Mouse (Mus musculus) heart, postnatal 0 days (tissue): ENCODE data around the gene Nisch. TPM values are rescaled to one million over a fixed set of nuclear protein-coding genes. Genes with fewer than 3 reads are reported as not detected.

Experiments
- ATAC-seq: fragments of 200-750 bp; cut with Nextera tagmentation; 2 replicates; pipeline ENCODE4 v1.8.0; 2017; ENCODE audit warnings: low read depth, moderate number of reproducible peaks, moderate library complexity; ENCODE audit not compliant: insufficient read depth
- DNase-seq: peaks from one replicate; pipeline ENCODE4 v3.0.0-alpha.2; 2016; ENCODE audit warnings: low spot score
- H3K27ac ChIP-seq: fragments of 300-500 bp; sonication (generic); 2 replicates; pipeline ENCODE4 v1.5.1; 2014; ENCODE audit warnings: low read depth, mild to moderate bottlenecking
- H3K27me3 ChIP-seq: fragments of 300-500 bp; sonication (generic); 2 replicates; pipeline ENCODE4 v1.6.1; 2014; ENCODE audit warnings: low read length, mixed read lengths; ENCODE audit not compliant: control insufficient read depth, insufficient read depth
- H3K36me3 ChIP-seq: fragments of 300-500 bp; sonication (generic); replicated peaks from 2 replicates; pipeline ENCODE4 v1.6.1; 2014; ENCODE audit warnings: low read length, mixed read lengths; ENCODE audit not compliant: control insufficient read depth, insufficient read depth
- H3K4me1 ChIP-seq: fragments of 300-500 bp; sonication (generic); 2 replicates; pipeline ENCODE4 v1.6.1; 2014; ENCODE audit warnings: antibody characterized with exemption; ENCODE audit not compliant: control insufficient read depth, insufficient read depth
- H3K4me2 ChIP-seq: fragments of 300-500 bp; sonication (generic); 2 replicates; pipeline ENCODE4 v1.6.1; 2014; ENCODE audit warnings: low read depth, mild to moderate bottlenecking, low read length, moderate library complexity
- H3K4me3 ChIP-seq: fragments of 300-500 bp; sonication (generic); 2 replicates; pipeline ENCODE4 v1.5.1; 2014; ENCODE audit warnings: low read depth, low read length
- H3K9ac ChIP-seq: fragments of 300-500 bp; sonication (generic); replicated peaks from 2 replicates; pipeline ENCODE4 v1.6.1; 2014; ENCODE audit warnings: low read depth, low read length, mixed read lengths
- H3K9me3 ChIP-seq: fragments of 300-500 bp; sonication (generic); replicated peaks from 2 replicates; pipeline ENCODE4 v1.6.1; 2016; ENCODE audit warnings: low read length; ENCODE audit not compliant: control insufficient read depth
- CTCF ChIP-seq: IDR thresholded peaks from 2 replicates; pipeline ENCODE4 v1.5.1; 2016; ENCODE audit warnings: antibody characterized with exemption, control low read depth, low read depth
- EP300 ChIP-seq: IDR thresholded peaks from 2 replicates; pipeline ENCODE4 v1.6.1; 2016; ENCODE audit warnings: antibody characterized with exemption, low read depth
- WGBS: fragments of 180-500 bp; shearing (Covaris S2); extraction: QIAGEN DNeasy Blood & Tissue Kit; methylation state at CpG from one replicate; pipeline ENCODE4 v1.1.7; 2014; 5-methylcytosine and 5-hydroxymethylcytosine counted together
- polyA plus RNA-seq: library from polyadenylated mRNA; unstranded; fragments of >200 nt; fragmentation: Nextera tagmentation; extraction: Ambion mirVana; gene quantifications from 2 replicates; pipeline ENCODE4 v1.2.1, GENCODE M21; 2015
- total RNA-seq: library from RNA; depleted of rRNA; stranded (reverse); fragments of >200 nt; gene quantifications from 2 replicates; pipeline ENCODE4 v1.2.3, GENCODE M21; 2014; ENCODE audit warnings: low replicate concordance; rRNA removed

Gene Nisch
- 292 and 338 TPM in 2 replicates for total RNA-seq
- polyA plus RNA-seq = 162 and 171 TPM in 2 replicates

DNA sequence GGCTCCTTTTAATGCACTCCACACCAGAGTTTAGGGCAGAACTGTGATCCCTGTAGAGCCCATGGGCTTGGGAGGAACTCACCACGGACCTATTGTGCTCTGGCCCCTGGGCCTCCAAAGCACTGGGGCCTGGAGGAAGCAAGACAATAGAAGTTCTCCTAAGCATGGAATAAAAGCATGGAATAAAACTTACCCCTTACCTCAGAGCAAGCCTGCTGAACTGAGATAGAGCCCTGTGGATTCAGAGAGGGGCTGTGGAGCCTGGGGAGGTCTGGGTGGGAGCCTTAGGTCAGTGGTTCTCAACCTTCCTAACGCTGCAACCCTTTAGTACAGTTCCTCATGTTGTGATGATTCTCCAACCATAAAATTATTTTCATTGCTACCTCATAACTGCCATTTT lies at the start of gene Nisch:
TSS of gene Nisch (minus strand) at position 101 of the 400 bp plus-strand sequence.
- whole genome bisulfite sequencing = 55% methylated on average over 2 of the region's 2 CpGs
- peak within 1 kb of the TSS; percentile 17; the same call in 1 of the 2 replicates for H3K4me3 ChIP-seq

DNA sequence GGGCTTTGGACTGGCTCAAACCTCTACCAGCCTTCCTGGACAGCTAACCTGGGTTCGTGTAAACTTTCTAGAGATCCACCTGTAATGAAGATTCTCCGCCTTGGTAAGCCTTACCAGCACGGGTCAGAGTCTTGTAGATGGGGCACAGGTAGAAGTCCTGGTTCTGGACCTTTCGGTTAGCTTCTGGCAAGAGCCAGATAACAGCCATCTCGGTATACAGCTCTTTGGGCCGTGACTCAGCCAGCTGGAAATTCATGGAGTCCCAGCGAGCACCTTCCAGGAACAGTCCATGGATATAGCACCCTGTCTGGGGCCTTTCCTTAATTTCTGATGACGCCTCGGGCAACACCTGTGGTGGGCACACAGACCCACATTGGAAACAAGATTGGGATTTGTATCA lies 44.2 kb upstream of the Nisch start:
- H3K36me3 ChIP-seq = peaks cover 62% of the 10 kb centered on the region
- no peak overlapping the region for H3K4me2 ChIP-seq
- no peak for TF ChIP-seq CTCF
- no peak for TF ChIP-seq EP300
- H3K4me1 ChIP-seq = no peaks in the 10 kb centered on the region
- ATAC-seq = no peak
- 92% methylated on average over 9 of the region's 9 CpGs for WGBS
- H3K4me3 ChIP-seq = no peak overlapping the region
- H3K9ac ChIP-seq = no peak overlapping the region
- DNase-seq = no peak
- no peaks in the 10 kb centered on the region for H3K27me3 ChIP-seq
- no peak overlapping the region for H3K27ac ChIP-seq
- H3K9me3 ChIP-seq = no peaks in the 10 kb centered on the region

More for the DNA sequence above, at the start of gene Nisch:
- peak within 1 kb of the TSS; percentile 28; the same call in 1 of the 2 replicates for H3K4me2 ChIP-seq
- no peak for DNase-seq
- no peak for ATAC-seq
- no peaks in the 10 kb centered on the region for H3K9me3 ChIP-seq
- peaks cover 6% of the 10 kb centered on the region; the same call in 1 of the 2 replicates for H3K36me3 ChIP-seq
- H3K9ac ChIP-seq = 0 out of 2 replicates have a peak within 1 kb of the TSS, but pooled peaks have one; percentile 23
- no peaks in the 10 kb centered on the region for H3K27me3 ChIP-seq
- H3K4me1 ChIP-seq = peaks cover 19% of the 10 kb centered on the region
- no peak for TF ChIP-seq EP300
- TF ChIP-seq CTCF = no peak
- peak within 1 kb of the TSS; percentile 49; the same call in 1 of the 2 replicates for H3K27ac ChIP-seq

DNA sequence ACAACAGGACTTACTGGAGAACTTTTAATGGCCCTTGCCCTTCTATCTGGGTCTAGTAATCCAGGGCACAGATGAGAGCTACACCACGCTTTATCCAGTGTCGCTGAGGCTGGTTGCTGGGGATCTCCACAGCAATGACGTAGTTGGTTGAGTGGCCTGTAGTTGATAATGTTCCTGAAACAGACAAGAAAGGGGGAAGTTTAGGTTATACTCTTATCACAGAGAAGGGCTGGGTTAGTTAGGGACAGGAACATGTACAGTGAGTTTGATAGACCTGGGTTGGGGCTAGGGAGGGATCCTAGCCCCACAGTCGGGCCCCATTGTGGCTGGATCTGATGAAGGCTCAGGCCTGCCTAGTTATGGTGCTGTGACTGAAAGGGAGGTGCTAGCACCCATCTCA lies 43.6 kb upstream of the Nisch start:
- 90% methylated on average over 4 of the region's 4 CpGs for WGBS
- no peak for DNase-seq
- H3K4me3 ChIP-seq = no peak overlapping the region
- ATAC-seq = no peak
- TF ChIP-seq CTCF = no peak
- no peak for TF ChIP-seq EP300
- H3K27ac ChIP-seq = no peak overlapping the region
- no peak overlapping the region for H3K9ac ChIP-seq
- H3K36me3 ChIP-seq = peaks cover 67% of the 10 kb centered on the region
- H3K27me3 ChIP-seq = no peaks in the 10 kb centered on the region
- H3K4me1 ChIP-seq = no peaks in the 10 kb centered on the region
- no peaks in the 10 kb centered on the region for H3K9me3 ChIP-seq
- no peak overlapping the region for H3K4me2 ChIP-seq

DNA sequence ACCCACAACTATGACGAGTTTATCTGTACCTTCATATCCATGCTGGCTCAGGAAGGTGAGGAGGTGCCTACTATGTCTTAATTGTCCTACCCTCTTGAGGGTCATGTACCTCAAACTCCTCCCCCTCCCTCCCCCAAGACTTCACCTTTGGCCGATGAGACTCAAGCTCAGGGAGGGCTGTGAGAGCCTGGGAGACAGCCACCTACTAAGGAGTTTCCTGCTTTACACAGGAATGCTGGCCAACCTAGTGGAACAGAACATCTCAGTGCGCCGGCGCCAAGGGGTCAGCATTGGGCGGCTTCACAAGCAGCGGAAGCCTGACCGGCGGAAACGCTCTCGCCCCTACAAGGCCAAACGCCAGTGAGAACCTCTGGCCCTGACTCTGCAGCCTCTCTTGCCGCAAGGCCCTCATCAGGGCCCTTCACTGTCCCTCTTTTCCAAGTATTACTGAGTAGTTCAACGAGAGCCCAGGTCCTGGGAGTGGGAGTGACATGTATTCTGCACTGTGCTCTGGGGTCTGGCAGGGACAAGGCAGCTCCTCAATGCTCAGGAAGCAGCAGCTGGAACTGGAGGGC lies 41.8 kb upstream of the Nisch start:
- Histone ChIP-seq H3K36me3 (peaks cover 85% of the 10 kb centered on the region), H3K9ac (no peak overlapping the region), H3K27me3 (no peaks in the 10 kb centered on the region), H3K4me2 (no peak overlapping the region), H3K4me1 (no peaks in the 10 kb centered on the region), H3K4me3 (no peak overlapping the region), H3K9me3 (no peaks in the 10 kb centered on the region), H3K27ac (no peak overlapping the region)
- ATAC-seq = no peak
- TF ChIP-seq EP300 (no peak), CTCF (no peak)
- 92% methylated on average over 14 of the region's 14 CpGs for WGBS
- DNase-seq = no peak

DNA sequence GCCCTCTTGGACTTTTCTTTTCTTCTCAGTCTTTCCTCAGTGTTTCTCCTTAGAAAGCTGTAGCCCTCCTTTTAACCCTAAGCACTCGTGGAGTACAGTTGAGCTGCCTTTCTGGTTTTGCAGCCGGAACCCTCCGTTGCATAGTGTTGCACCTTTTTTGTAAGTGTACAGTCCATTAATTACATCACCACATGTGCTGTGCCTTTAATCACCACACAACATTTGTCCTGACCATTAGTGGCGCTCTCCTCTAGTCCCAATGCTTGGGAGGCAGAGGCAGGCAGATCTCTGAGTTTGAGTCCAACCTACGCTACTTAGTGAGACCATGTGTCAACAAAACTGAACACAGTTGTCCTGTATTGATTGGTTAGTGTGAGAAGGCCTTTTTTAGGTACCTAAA lies 35.3 kb upstream of the Nisch start:
- Histone ChIP-seq H3K4me2 (peak overlapping the region; percentile 89), H3K9me3 (no peaks in the 10 kb centered on the region), H3K4me1 (peaks cover 13% of the 10 kb centered on the region), H3K36me3 (peaks cover 41% of the 10 kb centered on the region), H3K9ac (peak overlapping the region; percentile 99), H3K4me3 (peak overlapping the region; percentile 98), H3K27me3 (no peaks in the 10 kb centered on the region), H3K27ac (peak overlapping the region; percentile 87)
- no peak for ATAC-seq
- DNase-seq = no peak
- TF ChIP-seq CTCF = no peak; the same call in 1 of the 2 replicates
- TF ChIP-seq EP300 = no peak
- 83% methylated on average over 5 of the region's 5 CpGs for WGBS
